Mouse (Mus musculus) thymus, adult 2 months (tissue): ENCODE measurements around the gene Nadsyn1. TPM values are rescaled to one million over a fixed set of nuclear protein-coding genes. Genes with fewer than 3 reads are reported as not detected.

Experiments used
- DNase-seq: peaks from one replicate; pipeline ENCODE4 v3.0.0; 2021
- H3K27ac ChIP-seq: fragments of 200-500 bp; 2 replicates; pipeline ENCODE4 v1.5.1; 2012; ENCODE audit warnings: low read length, control low read depth; ENCODE audit not compliant: control insufficient read depth, insufficient read depth
- H3K27me3 ChIP-seq: fragments of 200-500 bp; 2 replicates; pipeline ENCODE4 v1.6.1; 2012; ENCODE audit warnings: mild to moderate bottlenecking, low read length, moderate library complexity, mixed read lengths; ENCODE audit not compliant: control insufficient read depth, insufficient read depth
- H3K36me3 ChIP-seq: fragments of 200-500 bp; 2 replicates; pipeline ENCODE4 v1.6.1; 2012; ENCODE audit warnings: mild to moderate bottlenecking, low read length, moderate library complexity; ENCODE audit not compliant: control insufficient read depth, insufficient read depth
- H3K4me1 ChIP-seq: fragments of 200-500 bp; replicated peaks from 2 replicates; pipeline ENCODE4 v1.6.1; 2012; ENCODE audit warnings: low read length; ENCODE audit not compliant: control insufficient read depth, insufficient read depth
- H3K4me3 ChIP-seq: fragments of 200-500 bp; 2 replicates; pipeline ENCODE4 v1.5.1; 2012; ENCODE audit warnings: mild to moderate bottlenecking, low read length, control low read depth, moderate library complexity; ENCODE audit not compliant: control insufficient read depth, insufficient read depth
- CTCF ChIP-seq: fragments of 200-500 bp; IDR thresholded peaks from 2 replicates; pipeline ENCODE4 v1.5.1; 2012; ENCODE audit warnings: mild to moderate bottlenecking, control low read depth, low read length, moderate library complexity, borderline replicate concordance; ENCODE audit not compliant: control insufficient read depth, poor library complexity, insufficient read depth; ENCODE audit errors: extremely low read depth
- POLR2A ChIP-seq: fragments of 200-500 bp; IDR thresholded peaks from 2 replicates; pipeline ENCODE4 v1.6.1; 2012; ENCODE audit warnings: mild to moderate bottlenecking, low read length, control low read depth, moderate library complexity; ENCODE audit not compliant: control insufficient read depth, poor library complexity, insufficient read depth; ENCODE audit errors: extremely low read depth
- WGBS: fragments of 180-500 bp; shearing (Covaris S2); methylation state at CpG from one replicate; pipeline ENCODE4 v1.1.7; 2018; 5-methylcytosine and 5-hydroxymethylcytosine counted together
- polyA plus RNA-seq: library from polyadenylated mRNA; depleted of rRNA; stranded (reverse); fragments of >200 nt; gene quantifications from 2 replicates; pipeline ENCODE4 v1.2.3, GENCODE M21; 2012

Nadsyn1 gene
- polyA plus RNA-seq, 1 experiment: 17.7 TPM

DNA sequence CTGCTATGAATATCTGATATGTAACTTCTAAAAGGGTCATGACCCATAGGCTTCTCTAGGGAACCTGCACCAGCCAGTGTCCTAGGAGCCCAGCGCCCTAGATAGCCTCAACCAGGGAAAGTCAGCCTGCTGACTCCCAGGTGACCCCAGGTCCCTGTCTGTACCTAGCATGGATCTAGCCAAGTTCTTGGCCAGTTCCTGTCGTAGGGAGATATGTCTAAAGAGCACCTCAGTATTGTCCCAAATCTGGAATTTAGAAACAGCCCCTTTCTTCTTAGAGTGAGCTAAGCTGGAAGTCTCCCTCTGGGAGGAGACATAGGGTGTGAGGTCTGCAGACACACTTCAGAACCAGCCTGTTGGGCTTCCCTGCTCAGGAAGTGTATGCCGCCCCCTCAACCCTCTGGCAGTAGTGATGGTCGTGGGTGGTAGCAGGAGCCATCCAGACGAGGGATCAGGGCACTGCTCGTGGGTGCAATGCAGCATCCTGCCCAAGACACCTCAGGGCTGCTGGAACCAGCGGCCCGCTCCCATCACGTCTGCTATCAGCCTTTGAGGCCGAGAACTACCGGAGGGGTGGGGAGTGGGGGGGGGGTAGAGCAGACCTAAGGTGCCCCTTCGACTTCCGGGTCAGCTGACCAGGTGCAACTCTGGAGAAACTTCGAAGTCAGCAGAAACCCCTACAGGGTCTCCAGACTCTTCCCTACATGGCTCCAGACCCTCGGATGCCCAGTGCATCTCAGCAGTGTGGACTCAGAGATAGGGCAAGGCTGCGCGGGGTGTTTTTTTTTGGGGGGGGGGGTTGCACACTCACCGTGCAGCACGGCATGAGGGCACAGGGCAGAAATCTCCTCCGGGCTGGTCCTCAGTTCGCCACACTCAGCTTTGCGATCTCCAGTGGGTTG, 66.3 kb downstream of the Nadsyn1 start, which contains the start of gene Osbpl5:
Gene Osbpl5 (minus strand): TSS at position 861 of the 902 bp plus-strand sequence.
- no peaks in the 10 kb centered on the region for H3K27me3 ChIP-seq
- no peaks in the 10 kb centered on the region for H3K36me3 ChIP-seq
- H3K4me1 ChIP-seq: peaks cover 11% of the 10 kb centered on the region
- H3K4me3 ChIP-seq: peak within 1 kb of the TSS; percentile 53
- H3K27ac ChIP-seq: no peak within 1 kb of the TSS
- WGBS: 20% methylated on average over 22 of the region's 22 CpGs
- DNase-seq: peak; percentile 25
- TF ChIP-seq POLR2A: no peak
- no peak for TF ChIP-seq CTCF

DNA sequence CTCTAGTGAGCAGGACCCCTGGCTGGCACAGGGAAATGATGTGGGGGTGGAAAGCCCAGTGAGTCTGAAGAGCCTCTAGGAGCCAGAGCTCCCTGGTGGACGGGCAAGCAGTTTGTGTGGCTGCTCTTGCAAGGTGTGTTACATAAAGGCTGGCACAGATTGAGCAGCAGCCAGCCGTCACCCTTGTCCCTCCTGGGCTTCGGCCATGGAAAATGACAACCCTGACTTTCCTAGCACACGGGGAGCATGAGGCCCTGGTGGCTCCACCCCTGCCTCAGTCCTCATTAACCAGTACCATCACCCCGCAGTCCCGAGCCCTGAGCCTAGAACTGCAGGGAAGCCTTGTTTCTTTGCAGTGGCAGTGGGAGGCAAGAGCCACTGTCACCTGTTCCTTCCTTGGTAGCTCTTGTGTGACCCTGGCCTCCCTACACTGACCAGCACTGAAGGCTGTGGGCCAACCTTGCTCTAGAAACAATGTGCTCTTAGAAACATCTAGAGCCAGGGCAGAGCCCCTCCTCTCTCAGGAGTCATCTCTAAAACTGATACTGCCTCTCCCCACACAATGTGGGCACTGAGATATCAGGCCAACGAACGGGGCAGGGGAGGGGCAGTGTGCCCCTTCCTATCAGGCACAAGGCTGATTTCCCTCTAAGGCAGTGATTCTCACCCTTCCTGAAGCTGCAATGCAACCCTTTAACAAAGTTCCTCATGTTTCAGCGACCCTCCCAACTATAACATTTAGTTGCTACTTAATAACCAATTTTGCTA, 67.1 kb downstream of the Nadsyn1 start:
- Histone ChIP-seq H3K27me3 (no peaks in the 10 kb centered on the region), H3K27ac (no peak overlapping the region), H3K36me3 (no peaks in the 10 kb centered on the region), H3K4me3 (no peak overlapping the region), H3K4me1 (peaks cover 11% of the 10 kb centered on the region)
- DNase-seq: no peak
- 88% methylated on average over 9 of the region's 9 CpGs for whole genome bisulfite sequencing
- TF ChIP-seq POLR2A (no peak), CTCF (no peak)

DNA sequence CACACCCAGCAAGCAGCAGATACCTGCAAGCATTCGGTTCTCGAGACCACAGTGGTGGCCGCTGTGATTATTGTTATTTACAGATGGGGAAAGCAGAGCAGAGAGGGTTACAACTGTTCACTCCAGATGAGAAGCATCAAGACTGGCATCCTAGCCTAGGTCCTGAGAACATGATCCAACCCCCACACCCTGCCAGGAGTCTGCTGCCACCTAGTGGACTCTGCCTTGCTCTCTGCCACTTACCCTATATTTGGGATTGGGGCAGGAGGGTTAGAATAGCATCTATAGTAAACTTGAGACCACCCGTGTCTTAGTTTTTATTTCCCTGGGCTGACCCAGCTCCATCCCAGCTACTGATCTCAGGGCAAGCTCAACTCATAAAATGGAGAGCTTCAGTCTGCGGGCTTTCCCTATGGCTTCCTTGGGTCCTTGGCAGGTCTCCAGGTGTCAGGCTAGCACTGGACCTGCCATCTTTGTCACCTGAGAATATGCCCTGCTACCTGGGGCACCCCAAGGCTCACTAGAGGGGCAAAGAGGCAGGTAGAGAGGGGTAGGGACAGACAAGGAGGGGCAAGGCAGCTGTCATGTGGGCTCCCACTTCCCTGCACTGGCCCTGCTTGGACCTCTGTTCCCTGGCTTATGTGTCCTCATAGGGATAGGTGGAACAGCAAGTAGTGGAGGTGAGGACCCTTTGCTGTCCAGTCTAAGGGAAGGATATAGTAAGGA, 68.5 kb downstream of the Nadsyn1 start:
- no peaks in the 10 kb centered on the region for H3K36me3 ChIP-seq
- peaks cover 11% of the 10 kb centered on the region for H3K4me1 ChIP-seq
- no peaks in the 10 kb centered on the region for H3K27me3 ChIP-seq
- no peak overlapping the region for H3K4me3 ChIP-seq
- H3K27ac ChIP-seq: no peak overlapping the region
- peak; percentile 73 for DNase-seq
- WGBS: 66% methylated on average over 5 of the region's 5 CpGs
- TF ChIP-seq POLR2A (no peak), CTCF (peak; percentile 66; the same call in 1 of the 2 replicates)

DNA sequence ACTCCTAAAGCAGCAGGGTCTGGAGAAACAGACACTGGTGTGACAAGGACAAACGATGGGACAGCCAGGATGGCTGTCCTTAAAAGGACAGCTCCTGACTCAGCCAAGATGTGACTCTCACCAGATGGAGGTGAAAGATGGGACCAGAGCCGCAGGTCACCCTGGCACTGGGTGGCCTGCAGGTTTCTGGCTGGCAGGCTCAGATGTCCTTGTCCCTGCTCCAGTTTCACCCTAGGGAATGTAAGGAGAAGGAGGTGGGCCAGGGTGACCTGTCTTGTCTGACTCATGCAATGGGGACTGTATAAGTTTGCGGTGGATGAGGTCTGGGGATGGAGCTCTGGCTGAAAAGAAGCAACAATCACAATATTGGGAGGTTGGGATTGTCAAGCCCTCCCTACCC, 70.0 kb downstream of the Nadsyn1 start:
- no peaks in the 10 kb centered on the region for H3K36me3 ChIP-seq
- 97% methylated on average over 3 of the region's 3 CpGs for WGBS
- peaks cover 8% of the 10 kb centered on the region for H3K4me1 ChIP-seq
- no peak for DNase-seq
- H3K4me3 ChIP-seq: no peak overlapping the region
- H3K27ac ChIP-seq: no peak overlapping the region
- H3K27me3 ChIP-seq: no peaks in the 10 kb centered on the region
- TF ChIP-seq CTCF (no peak), POLR2A (no peak)

DNA sequence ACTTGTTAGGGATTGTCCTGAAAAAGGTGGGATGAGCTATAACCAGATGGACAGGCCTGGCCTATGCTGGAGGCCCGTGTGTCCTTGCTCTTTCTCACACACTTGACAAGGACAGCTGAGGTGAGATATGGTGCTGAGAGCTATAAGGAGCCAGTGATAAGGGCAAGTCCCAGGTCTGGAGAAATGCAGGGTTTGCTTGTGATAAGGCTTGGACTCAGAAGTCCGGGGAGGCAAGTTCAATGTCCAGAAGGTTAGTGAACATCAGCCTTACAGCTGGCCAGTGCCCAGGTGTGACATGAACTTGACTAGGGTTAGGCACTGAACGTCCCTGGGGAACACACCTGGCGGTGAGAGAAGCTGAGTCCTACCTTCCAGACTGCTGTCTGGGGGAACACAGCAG, 70.6 kb downstream of the Nadsyn1 start:
- 93% methylated on average over 4 of the region's 4 CpGs for WGBS
- DNase-seq: no peak
- Histone ChIP-seq H3K4me3 (no peak overlapping the region), H3K27ac (no peak overlapping the region), H3K27me3 (no peaks in the 10 kb centered on the region), H3K4me1 (peaks cover 7% of the 10 kb centered on the region), H3K36me3 (no peaks in the 10 kb centered on the region)
- TF ChIP-seq POLR2A (no peak), CTCF (no peak)

DNA sequence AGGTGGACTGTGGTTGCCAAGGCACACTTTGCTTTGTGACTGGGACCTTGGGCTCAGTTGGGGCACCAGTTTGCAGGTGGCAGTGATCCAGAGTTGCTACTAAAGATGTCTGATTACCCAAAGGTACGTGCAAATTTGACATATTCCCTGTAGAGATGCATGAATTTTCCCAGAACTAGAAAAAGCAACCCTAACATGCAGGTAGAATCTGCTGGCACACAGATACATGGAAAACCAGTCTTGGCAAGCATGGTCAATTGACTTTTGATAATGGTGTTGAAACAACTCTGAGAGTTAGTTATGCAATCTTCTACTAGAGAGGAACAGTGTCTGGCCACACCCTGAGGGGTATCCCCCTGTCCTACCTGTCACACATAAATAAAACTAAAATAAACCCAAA, 71.3 kb downstream of the Nadsyn1 start:
- WGBS: 95% methylated on average over 1 of the region's 1 CpGs
- H3K27ac ChIP-seq: no peak overlapping the region
- DNase-seq: no peak

More for the DNA sequence above, 71.3 kb downstream of the Nadsyn1 start:
- no peak overlapping the region for H3K4me3 ChIP-seq
- TF ChIP-seq CTCF (no peak), POLR2A (no peak)
- peaks cover 5% of the 10 kb centered on the region for H3K4me1 ChIP-seq
- no peaks in the 10 kb centered on the region for H3K36me3 ChIP-seq
- no peaks in the 10 kb centered on the region for H3K27me3 ChIP-seq
